8 mouse cellular contexts compared by ENCODE assay signal in genomic region chr19:5348526-5349501, GRCm38 (mm10). TPM values are rescaled to one million over a fixed set of nuclear protein-coding genes. Genes with fewer than 3 reads are reported as not detected.
DNase-seq lines count a peak whose midpoint lies in the region; ATAC-seq and TF ChIP-seq lines count a peak whose summit lies in the region.

No protein-coding gene starts in this region.

- H3K9ac ChIP-seq in forebrain, embryonic 13.5 days: peak overlapping the region; percentile 62
- peak overlapping the region; percentile 65 for H3K9ac ChIP-seq in hindbrain, embryonic 12.5 days
- peak overlapping the region; percentile 68 for H3K9ac ChIP-seq in midbrain, postnatal 0 days (replicated peaks; ENCODE audit: low read length, poor library complexity, severe bottlenecking)

- H3K4me2 ChIP-seq in forebrain, embryonic 13.5 days: peak overlapping the region; percentile 66
- H3K4me2 ChIP-seq in hindbrain, embryonic 12.5 days (replicated peaks): peak overlapping the region; percentile 70
- peak overlapping the region; percentile 72 for H3K4me2 ChIP-seq in midbrain, postnatal 0 days (ENCODE audit: low read depth, low read length, poor library complexity, severe bottlenecking)

- 7% methylated on average over 34 of the region's 34 CpGs for WGBS in spleen, adult 2 months
- 5% methylated on average over 34 of the region's 34 CpGs for WGBS in forebrain, embryonic 13.5 days
- WGBS in hindbrain, embryonic 12.5 days: 7% methylated on average over 34 of the region's 34 CpGs
- 6% methylated on average over 34 of the region's 34 CpGs for WGBS in limb, embryonic 10.5 days
- 6% methylated on average over 34 of the region's 34 CpGs for WGBS in midbrain, postnatal 0 days

- DNase-seq in spleen, adult 2 months (ENCODE audit: low read depth in 1 of 2, low spot score in 2 of 2): peak in 1 of 2 experiments; percentile 21
- no peak for DNase-seq in spleen, adult 12 weeks (ENCODE audit: low spot score)
- DNase-seq in c-Kit-positive CD71-positive TER-119-positive erythroid progenitor cells, embryonic 14.5 days (ENCODE audit: low spot score): peak; percentile 31
- peak; percentile 50 for DNase-seq in limb, embryonic 10.5 days (ENCODE audit: low spot score)
- DNase-seq in midbrain, postnatal 0 days (ENCODE audit: low spot score): peak; percentile 66
- peak; percentile 22 for DNase-seq in thymus, postnatal 14 days

- peaks cover 2% of the 10 kb centered on the region for H3K4me1 ChIP-seq in spleen, adult 2 months (ENCODE audit: control insufficient read depth, insufficient read depth, insufficient read length)
- H3K4me1 ChIP-seq in forebrain, embryonic 13.5 days: peaks cover 7% of the 10 kb centered on the region
- H3K4me1 ChIP-seq in hindbrain, embryonic 12.5 days: peaks cover 6% of the 10 kb centered on the region; the same call in 1 of the 2 replicates
- peaks cover 9% of the 10 kb centered on the region for H3K4me1 ChIP-seq in limb, embryonic 10.5 days
- H3K4me1 ChIP-seq in midbrain, postnatal 0 days (ENCODE audit: insufficient read depth, low read length): peaks cover 10% of the 10 kb centered on the region; the same call in 1 of the 2 replicates

- TF ChIP-seq POLR2A in spleen, adult 2 months (IDR thresholded peaks at IDR 0.05; ENCODE audit: low read depth, low read length): no peak

- no peak for TF ChIP-seq CTCF in spleen, adult 2 months (IDR thresholded peaks at IDR 0.05; ENCODE audit: extremely low read depth, insufficient read depth, insufficient read length, insufficient replicate concordance)
- TF ChIP-seq CTCF in midbrain, postnatal 0 days (IDR thresholded peaks at IDR 0.05): peak; percentile 76

- ATAC-seq in forebrain, embryonic 13.5 days: no peak
- ATAC-seq in hindbrain, embryonic 12.5 days (ENCODE audit: low FRiP score): no peak
- ATAC-seq in midbrain, postnatal 0 days (ENCODE audit: low FRiP score): 0 out of 2 replicates have a peak, but pooled peaks have one; percentile 38

- peak overlapping the region; percentile 39; the same call in 1 of the 2 replicates for H3K4me3 ChIP-seq in spleen, adult 2 months (ENCODE audit: extremely low read depth, insufficient read depth, insufficient read length)
- H3K4me3 ChIP-seq in forebrain, embryonic 13.5 days: peak overlapping the region; percentile 36
- peak overlapping the region; percentile 37 for H3K4me3 ChIP-seq in hindbrain, embryonic 12.5 days
- H3K4me3 ChIP-seq in limb, embryonic 10.5 days: peak overlapping the region; percentile 50
- peak overlapping the region; percentile 41 for H3K4me3 ChIP-seq in midbrain, postnatal 0 days (ENCODE audit: low read depth, low read length)

- H3K36me3 ChIP-seq in spleen, adult 2 months (ENCODE audit: control insufficient read depth, insufficient read depth, low read length): no peaks in the 10 kb centered on the region
- H3K36me3 ChIP-seq in forebrain, embryonic 13.5 days (ENCODE audit: poor library complexity, severe bottlenecking): no peaks in the 10 kb centered on the region
- H3K36me3 ChIP-seq in hindbrain, embryonic 12.5 days: no peaks in the 10 kb centered on the region
- no peaks in the 10 kb centered on the region for H3K36me3 ChIP-seq in limb, embryonic 10.5 days
- no peaks in the 10 kb centered on the region for H3K36me3 ChIP-seq in midbrain, postnatal 0 days (ENCODE audit: insufficient read depth, low read length)

- no peaks in the 10 kb centered on the region for H3K27me3 ChIP-seq in spleen, adult 2 months (ENCODE audit: control insufficient read depth, insufficient read depth, low read length)
- H3K27me3 ChIP-seq in forebrain, embryonic 13.5 days: peaks cover 3% of the 10 kb centered on the region; the same call in 1 of the 2 replicates
- peaks cover 4% of the 10 kb centered on the region; the same call in 1 of the 2 replicates for H3K27me3 ChIP-seq in hindbrain, embryonic 12.5 days
- peaks cover 30% of the 10 kb centered on the region for H3K27me3 ChIP-seq in limb, embryonic 10.5 days (ENCODE audit: low read depth, poor library complexity, severe bottlenecking)
- no peaks in the 10 kb centered on the region for H3K27me3 ChIP-seq in midbrain, postnatal 0 days (ENCODE audit: insufficient read depth, low read length)

- no peak overlapping the region for H3K27ac ChIP-seq in spleen, adult 2 months (ENCODE audit: insufficient read depth, low read length)
- no peak overlapping the region for H3K27ac ChIP-seq in forebrain, embryonic 13.5 days
- H3K27ac ChIP-seq in hindbrain, embryonic 12.5 days: no peak overlapping the region
- peak overlapping the region; percentile 38; the same call in 1 of the 2 replicates for H3K27ac ChIP-seq in limb, embryonic 10.5 days
- H3K27ac ChIP-seq in midbrain, postnatal 0 days (ENCODE audit: low read depth, low read length): no peak overlapping the region

- H3K9me3 ChIP-seq in forebrain, embryonic 13.5 days (replicated peaks): no peaks in the 10 kb centered on the region
- no peaks in the 10 kb centered on the region for H3K9me3 ChIP-seq in hindbrain, embryonic 12.5 days (replicated peaks)
- H3K9me3 ChIP-seq in limb, embryonic 10.5 days (replicated peaks): no peaks in the 10 kb centered on the region
- H3K9me3 ChIP-seq in midbrain, postnatal 0 days (ENCODE audit: low read length): no peaks in the 10 kb centered on the region

RNA-seq across cellular contexts. Expression of gene Cst6, which starts 0.6 kb away (rescaled TPM):
- 0.32 and 0.82 TPM in 2 replicates for polyA plus RNA-seq in spleen, adult 2 months (2012; rRNA removed)
- polyA plus RNA-seq in forebrain, embryonic 13.5 days (2015; fragmentation: Nextera tagmentation; extraction: Ambion mirVana): 1.5 and 1.9 TPM in 2 replicates
- polyA plus RNA-seq in hindbrain, embryonic 12.5 days (2016; fragmentation: Nextera tagmentation; extraction: Ambion mirVana): 3.0 and 3.6 TPM in 2 replicates
- 0.26 and 1.1 TPM in 2 replicates for polyA plus RNA-seq in limb, embryonic 10.5 days (2016; fragmentation: Nextera tagmentation; extraction: Ambion mirVana)
- total RNA-seq in midbrain, postnatal 0 days (2014; rRNA removed): 0.82 and 1.1 TPM in 2 replicates
- 13.1 and 14.9 TPM in 2 replicates for polyA plus RNA-seq in midbrain, postnatal 0 days (2015; fragmentation: Nextera tagmentation; extraction: Ambion mirVana)

RNA-seq across cellular contexts. Expression of gene Catsper1, which starts 13.3 kb away (rescaled TPM):
- polyA plus RNA-seq in spleen, adult 2 months (2012; rRNA removed): not detected in 2 replicates
- not detected in 2 replicates for polyA plus RNA-seq in forebrain, embryonic 13.5 days (2015; fragmentation: Nextera tagmentation; extraction: Ambion mirVana)
- not detected in 2 replicates for polyA plus RNA-seq in hindbrain, embryonic 12.5 days (2016; fragmentation: Nextera tagmentation; extraction: Ambion mirVana)
- not detected in 2 replicates for polyA plus RNA-seq in limb, embryonic 10.5 days (2016; fragmentation: Nextera tagmentation; extraction: Ambion mirVana)
- not detected in 2 replicates for total RNA-seq in midbrain, postnatal 0 days (2014; rRNA removed)
- not detected in 2 replicates for polyA plus RNA-seq in midbrain, postnatal 0 days (2015; fragmentation: Nextera tagmentation; extraction: Ambion mirVana)

RNA-seq across cellular contexts. Expression of gene Eif1ad, which starts 17.7 kb away (rescaled TPM):
- 17.4 and 20.0 TPM in 2 replicates for polyA plus RNA-seq in spleen, adult 2 months (2012; rRNA removed)
- polyA plus RNA-seq in forebrain, embryonic 13.5 days (2015; fragmentation: Nextera tagmentation; extraction: Ambion mirVana): 64.3 and 69.5 TPM in 2 replicates
- polyA plus RNA-seq in hindbrain, embryonic 12.5 days (2016; fragmentation: Nextera tagmentation; extraction: Ambion mirVana): 61.2 and 67.0 TPM in 2 replicates
- polyA plus RNA-seq in limb, embryonic 10.5 days (2016; fragmentation: Nextera tagmentation; extraction: Ambion mirVana): 99.4 and 109 TPM in 2 replicates
- total RNA-seq in midbrain, postnatal 0 days (2014; rRNA removed): 26.0 and 33.4 TPM in 2 replicates
- polyA plus RNA-seq in midbrain, postnatal 0 days (2015; fragmentation: Nextera tagmentation; extraction: Ambion mirVana): 43.0 and 50.3 TPM in 2 replicates

RNA-seq across cellular contexts. Expression of gene Banf1, which starts 18.2 kb away (rescaled TPM):
- 72.0 and 79.8 TPM in 2 replicates for polyA plus RNA-seq in spleen, adult 2 months (2012; rRNA removed)
- polyA plus RNA-seq in forebrain, embryonic 13.5 days (2015; fragmentation: Nextera tagmentation; extraction: Ambion mirVana): 479 and 496 TPM in 2 replicates
- 309 and 324 TPM in 2 replicates for polyA plus RNA-seq in hindbrain, embryonic 12.5 days (2016; fragmentation: Nextera tagmentation; extraction: Ambion mirVana)
- 607 and 678 TPM in 2 replicates for polyA plus RNA-seq in limb, embryonic 10.5 days (2016; fragmentation: Nextera tagmentation; extraction: Ambion mirVana)
- 72.9 and 79.6 TPM in 2 replicates for total RNA-seq in midbrain, postnatal 0 days (2014; rRNA removed)
- 310 and 313 TPM in 2 replicates for polyA plus RNA-seq in midbrain, postnatal 0 days (2015; fragmentation: Nextera tagmentation; extraction: Ambion mirVana)

RNA-seq across cellular contexts. Expression of gene Sart1, which starts 39.7 kb away (rescaled TPM):
- polyA plus RNA-seq in spleen, adult 2 months (2012; rRNA removed): 19.2 and 27.3 TPM in 2 replicates
- polyA plus RNA-seq in forebrain, embryonic 13.5 days (2015; fragmentation: Nextera tagmentation; extraction: Ambion mirVana): 85.3 and 88.4 TPM in 2 replicates
- polyA plus RNA-seq in hindbrain, embryonic 12.5 days (2016; fragmentation: Nextera tagmentation; extraction: Ambion mirVana): 106 and 111 TPM in 2 replicates
- 103 and 111 TPM in 2 replicates for polyA plus RNA-seq in limb, embryonic 10.5 days (2016; fragmentation: Nextera tagmentation; extraction: Ambion mirVana)
- 28.9 and 37.0 TPM in 2 replicates for total RNA-seq in midbrain, postnatal 0 days (2014; rRNA removed)
- 43.4 and 51.0 TPM in 2 replicates for polyA plus RNA-seq in midbrain, postnatal 0 days (2015; fragmentation: Nextera tagmentation; extraction: Ambion mirVana)
